Mouse (Mus musculus) thymus, adult 2 months (tissue): Measurements from ENCODE around the gene Ankrd11.

Experiments used
- CTCF ChIP-seq: fragments of 200-500 bp; IDR thresholded peaks from 2 replicates; pipeline ENCODE4 v1.5.1; 2012; ENCODE audit warnings: mild to moderate bottlenecking, control low read depth, low read length, moderate library complexity, borderline replicate concordance; ENCODE audit not compliant: control insufficient read depth, poor library complexity, insufficient read depth; ENCODE audit errors: extremely low read depth
- POLR2A ChIP-seq: fragments of 200-500 bp; IDR thresholded peaks from 2 replicates; pipeline ENCODE4 v1.6.1; 2012; ENCODE audit warnings: mild to moderate bottlenecking, low read length, control low read depth, moderate library complexity; ENCODE audit not compliant: control insufficient read depth, poor library complexity, insufficient read depth; ENCODE audit errors: extremely low read depth

DNA sequence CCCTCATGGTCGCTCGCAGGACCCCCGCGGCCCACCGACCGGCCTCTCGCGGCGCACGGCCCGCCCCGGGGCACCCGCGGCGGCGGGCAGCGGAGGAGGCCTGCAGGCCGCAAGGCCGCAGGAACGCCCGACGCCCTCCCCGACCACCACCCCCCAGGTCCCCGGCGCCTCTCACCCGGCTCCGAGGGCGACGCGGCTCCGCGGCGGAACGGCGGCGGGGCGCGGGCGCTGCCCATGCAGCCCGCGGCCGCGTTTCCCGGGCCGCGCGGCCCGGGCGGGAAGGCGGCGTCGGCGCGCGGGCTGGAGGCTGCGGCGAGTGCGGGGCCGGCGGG is 337 bp downstream of the Ankrd11 start:
- no peak for TF ChIP-seq POLR2A
- no peak for TF ChIP-seq CTCF
